In genomic region chr17:45707376-45707775, GRCm38 (mm10) we compare ENCODE assay signal across 1 mouse cellular context.
TF ChIP-seq lines count a peak whose summit lies in the region.

No protein-coding gene starts in this region.

TF ChIP-seq in MEL, 35 proteins besides CTCF, POLR2A, EP300 and RAD21 (continued from another document):
- TF ChIP-seq ZNF384 (IDR thresholded peaks at IDR 0.05; ENCODE audit: low read depth, low read length), result 0 out of 2 replicates have a peak, but pooled peaks have one; percentile 2
- TF ChIP-seq E2F4 (IDR thresholded peaks at IDR 0.05; ENCODE audit: borderline replicate concordance, low read depth, low read length), result no peak
TF ChIP-seq in MEL: peak in this region for 2.
